Mouse (Mus musculus) cortical plate, adult 2 months (tissue): ENCODE results near the gene Gm20532. TPM values are rescaled to one million over a fixed set of nuclear protein-coding genes. Genes with fewer than 3 reads are reported as not detected.
A peak's percentile ranks its signal among the peaks of the same experiment; 100 is the strongest.

Experiments
- H3K27ac ChIP-seq: fragments of 200-500 bp; 2 replicates; pipeline ENCODE4 v1.5.1; 2012; ENCODE audit warnings: low read length, control low read depth, inconsistent platforms; ENCODE audit not compliant: insufficient read depth
- H3K4me1 ChIP-seq: fragments of 200-500 bp; 2 replicates; pipeline ENCODE4 v1.6.1; 2011; ENCODE audit warnings: low read length; ENCODE audit not compliant: control insufficient read depth, insufficient read depth
- H3K4me3 ChIP-seq: fragments of 200-500 bp; 2 replicates; pipeline ENCODE4 v1.5.1; 2011; ENCODE audit warnings: mild to moderate bottlenecking, low read length, control low read depth; ENCODE audit not compliant: insufficient read depth
- CTCF ChIP-seq: fragments of 200-500 bp; IDR thresholded peaks from 2 replicates; pipeline ENCODE4 v1.5.1; 2011; ENCODE audit warnings: mild to moderate bottlenecking, control low read depth, low read length; ENCODE audit not compliant: insufficient read depth; ENCODE audit errors: extremely low read depth
- POLR2A ChIP-seq: fragments of 200-500 bp; IDR thresholded peaks from 2 replicates; pipeline ENCODE4 v1.6.1; 2011; ENCODE audit warnings: mild to moderate bottlenecking, low read length, control low read depth; ENCODE audit not compliant: insufficient read depth; ENCODE audit errors: extremely low read depth
- polyA plus RNA-seq: library from polyadenylated mRNA; depleted of rRNA; stranded (reverse); fragments of >200 nt; gene quantifications from 2 replicates; pipeline ENCODE4 v1.2.3, GENCODE M21; 2012

Gene Gm20532
- polyA plus RNA-seq, 1 experiment = not detected

DNA sequence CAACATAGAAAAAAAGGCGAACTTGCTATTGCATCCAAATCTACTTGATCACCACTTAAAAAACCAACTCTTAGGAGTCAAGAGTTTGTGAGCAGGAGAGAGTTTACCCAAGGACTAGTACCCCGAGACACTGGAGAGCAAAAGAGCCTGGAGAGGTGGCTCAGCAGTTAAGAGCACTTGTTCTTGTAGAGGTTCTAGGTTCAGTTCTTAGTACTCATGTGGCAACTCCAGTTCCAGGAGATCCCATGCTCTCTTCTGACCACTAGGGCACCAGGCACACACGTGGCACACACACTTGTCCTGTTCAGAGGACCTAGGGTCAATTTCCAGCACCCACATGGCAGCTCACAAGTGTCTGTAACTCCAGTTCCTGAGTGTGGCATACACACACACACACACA, 39.6 kb downstream of the Gm20532 start:
- no peak overlapping the region for H3K27ac ChIP-seq
- TF ChIP-seq CTCF (no peak), POLR2A (no peak)
- no peak overlapping the region for H3K4me3 ChIP-seq
- peaks cover 4% of the 10 kb centered on the region for H3K4me1 ChIP-seq

DNA sequence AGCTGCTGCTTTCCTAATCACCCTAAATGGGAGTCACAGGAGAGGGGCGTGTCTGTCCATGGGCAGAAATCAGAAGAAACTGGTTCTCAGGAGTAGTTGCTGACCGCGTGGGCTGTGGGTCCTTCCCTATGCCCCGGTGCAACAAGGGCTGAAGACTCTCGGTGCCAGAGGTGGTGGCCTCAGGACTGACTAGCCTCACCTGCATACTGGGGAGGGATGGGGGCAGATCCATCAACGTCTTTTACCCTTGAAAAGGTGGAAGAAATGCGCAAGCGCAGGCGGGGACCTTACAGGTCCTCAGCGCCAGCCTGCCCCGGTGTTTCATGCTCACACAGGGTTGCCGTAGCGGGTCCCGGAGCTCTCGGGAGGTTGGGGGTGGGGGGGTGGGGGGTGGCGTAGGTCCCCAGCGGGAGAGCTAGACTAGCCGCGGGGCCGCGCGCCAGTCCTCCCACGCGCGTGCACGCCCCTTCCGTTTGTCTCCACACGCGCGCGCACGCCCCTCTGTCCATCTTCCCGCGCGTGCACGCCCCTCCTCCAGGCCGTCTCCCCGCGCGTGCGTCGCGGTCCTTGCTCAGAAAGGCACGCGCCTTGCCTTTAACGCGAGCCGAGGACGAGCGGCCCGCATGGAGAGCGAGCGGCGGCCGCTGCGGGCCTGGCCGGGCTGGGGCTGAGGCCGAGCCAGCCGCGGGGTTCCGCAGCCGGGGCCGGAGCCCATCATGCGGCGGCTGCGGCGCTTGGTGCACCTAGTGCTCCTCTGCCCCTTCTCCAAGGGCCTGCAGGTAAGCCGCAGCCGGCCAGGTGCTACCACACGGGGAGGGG, 41.7 kb downstream of the Gm20532 start, which contains the start of gene Fam69b:
Gene Fam69b, plus strand, starts transcription at position 537 of the 819 bp plus-strand sequence.
- peaks cover 9% of the 10 kb centered on the region for H3K4me1 ChIP-seq
- H3K27ac ChIP-seq = peak within 1 kb of the TSS; percentile 69
- TF ChIP-seq CTCF (no peak), POLR2A (peak; percentile 64)
- H3K4me3 ChIP-seq = peak within 1 kb of the TSS; percentile 58

DNA sequence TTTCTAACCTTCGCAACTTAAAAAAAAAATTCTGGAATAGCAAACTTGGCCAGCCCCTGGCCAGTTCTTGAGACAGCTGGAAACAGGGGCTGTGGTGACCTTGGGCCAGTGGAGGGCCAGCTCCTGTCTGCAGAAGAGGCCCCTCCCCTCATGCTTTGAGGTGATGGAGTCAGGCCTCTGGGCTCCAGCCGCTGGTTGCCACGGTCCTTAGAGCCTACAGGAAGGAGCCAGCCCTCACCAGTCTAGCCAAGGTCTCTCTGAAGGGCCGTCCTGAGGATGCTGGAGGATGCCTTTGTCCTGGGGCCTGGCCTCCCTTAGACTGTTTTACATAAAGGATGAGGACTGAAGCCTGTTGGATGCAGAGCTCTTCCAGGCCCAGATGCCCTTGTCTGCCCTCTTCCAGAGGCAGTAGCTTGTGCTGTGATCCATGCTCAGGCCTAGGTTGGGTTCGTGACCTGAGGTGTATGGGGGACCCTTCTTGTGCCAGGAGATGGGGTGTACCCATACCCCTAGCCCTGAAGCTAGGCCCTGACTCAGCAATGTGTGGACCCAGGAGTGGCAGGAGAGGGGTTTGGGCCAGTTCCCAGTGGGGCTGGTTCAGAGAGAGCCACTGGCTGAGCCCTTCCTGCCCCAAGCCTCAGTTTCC, 42.5 kb downstream of the Gm20532 start:
- H3K27ac ChIP-seq = peak overlapping the region; percentile 69
- peaks cover 9% of the 10 kb centered on the region for H3K4me1 ChIP-seq
- TF ChIP-seq POLR2A (no peak), CTCF (no peak)
- H3K4me3 ChIP-seq = peak overlapping the region; percentile 58

DNA sequence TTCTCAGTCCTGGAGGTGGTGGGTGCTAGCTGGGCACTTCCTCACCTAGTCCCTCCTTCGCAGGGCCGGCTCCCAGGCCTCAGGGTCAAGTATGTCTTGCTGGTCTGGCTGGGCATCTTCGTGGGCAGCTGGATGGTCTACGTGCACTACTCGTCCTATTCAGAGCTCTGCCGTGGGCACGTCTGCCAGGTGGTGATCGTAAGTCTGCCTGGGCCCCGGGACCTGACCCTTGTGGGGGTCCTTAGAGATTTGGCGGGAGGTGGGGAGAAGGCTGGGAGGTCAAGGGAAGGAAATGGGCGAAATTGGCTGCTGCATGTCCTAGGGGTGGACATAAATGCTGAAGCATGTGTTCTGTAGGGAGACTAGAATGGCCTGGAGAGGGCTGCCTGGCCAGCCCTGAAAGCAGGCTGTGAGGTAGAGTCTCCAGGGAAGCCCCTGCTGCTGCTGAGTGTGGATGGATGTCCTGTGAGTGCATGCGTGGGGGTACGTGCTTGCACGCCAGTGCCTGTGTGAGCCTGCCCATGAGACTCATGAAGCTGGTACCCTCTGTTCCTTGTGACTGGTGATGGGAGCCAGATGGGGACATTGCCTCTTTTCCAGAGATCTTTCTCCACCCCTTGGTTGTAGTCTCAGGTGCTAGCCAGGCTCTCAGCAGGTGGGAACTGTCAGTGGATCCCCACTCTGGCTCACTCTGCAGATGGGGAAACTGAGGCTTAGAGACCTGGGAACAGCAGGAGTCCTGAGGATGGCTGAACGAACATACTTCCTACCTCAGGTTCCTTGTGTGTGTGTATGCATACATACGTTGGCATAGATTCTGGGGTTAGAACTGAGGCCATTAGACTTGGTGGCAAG, 46.3 kb downstream of the Gm20532 start:
- H3K4me1 ChIP-seq = peaks cover 9% of the 10 kb centered on the region
- no peak overlapping the region; the same call in 1 of the 2 replicates for H3K4me3 ChIP-seq
- no peak overlapping the region for H3K27ac ChIP-seq
- TF ChIP-seq CTCF (no peak), POLR2A (no peak)

DNA sequence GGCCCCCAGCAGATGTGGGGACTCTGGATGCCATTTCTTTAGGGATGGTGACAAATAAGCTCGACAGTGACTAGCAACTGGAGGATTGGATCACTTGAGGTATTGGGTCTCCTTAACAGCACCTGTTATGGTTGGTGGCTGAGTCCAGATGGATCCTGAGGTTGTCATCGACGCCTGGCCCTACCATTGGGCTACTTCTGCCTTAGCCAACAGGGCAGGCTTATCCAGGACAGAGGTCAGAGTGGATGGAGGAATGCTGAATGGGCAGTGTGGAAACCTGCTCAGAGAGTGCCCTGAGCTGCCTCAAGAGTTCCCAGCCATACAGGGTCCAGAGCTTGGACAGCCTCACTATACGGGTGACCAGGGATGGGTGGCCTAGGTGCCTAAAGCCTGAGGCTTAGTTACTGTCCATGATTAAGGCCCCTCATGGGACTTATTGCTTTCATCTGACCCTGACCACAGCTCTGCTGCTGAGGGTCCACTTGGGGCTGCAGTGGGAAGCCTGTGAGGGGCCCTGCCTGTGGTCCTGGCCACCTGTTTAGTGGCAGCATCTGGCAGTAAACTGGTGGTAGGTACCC, 47.6 kb downstream of the Gm20532 start:
- TF ChIP-seq CTCF = no peak
- no peak for TF ChIP-seq POLR2A
- H3K4me1 ChIP-seq = peaks cover 14% of the 10 kb centered on the region
- H3K27ac ChIP-seq = no peak overlapping the region
- H3K4me3 ChIP-seq = no peak overlapping the region

- Histone ChIP-seq H3K4me3 (no peak overlapping the region), H3K4me1 (peaks cover 14% of the 10 kb centered on the region), H3K27ac (no peak overlapping the region)
- no peak for TF ChIP-seq POLR2A
- TF ChIP-seq CTCF = no peak
Measured at GRCm38 (mm10) chr2:26634629-26635488, 48.4 kb downstream of the Gm20532 start.

- no peak overlapping the region for H3K4me3 ChIP-seq
- H3K4me1 ChIP-seq = peaks cover 14% of the 10 kb centered on the region
- no peak overlapping the region for H3K27ac ChIP-seq
- TF ChIP-seq CTCF = no peak
- no peak; the same call in 1 of the 2 replicates for TF ChIP-seq POLR2A
Measured at GRCm38 (mm10) chr2:26635489-26636324, 49.3 kb downstream of the Gm20532 start.

- Histone ChIP-seq H3K4me1 (peaks cover 11% of the 10 kb centered on the region), H3K4me3 (no peak overlapping the region), H3K27ac (no peak overlapping the region)
- TF ChIP-seq POLR2A = no peak
- no peak for TF ChIP-seq CTCF
Measured at GRCm38 (mm10) chr2:26636325-26636635, 49.8 kb downstream of the Gm20532 start.
